Mouse (Mus musculus) bone marrow, adult 2 months (tissue): Measurements from ENCODE around the gene Clip2.

Experiments used
- CTCF ChIP-seq: fragments of 200-500 bp; IDR thresholded peaks from 2 replicates; pipeline ENCODE4 v1.5.1; 2011; ENCODE audit warnings: low read length, control low read depth; ENCODE audit not compliant: control insufficient read depth, insufficient read depth
- POLR2A ChIP-seq: fragments of 200-500 bp; IDR thresholded peaks from 2 replicates; pipeline ENCODE4 v1.6.1; 2011; ENCODE audit warnings: low read depth, mild to moderate bottlenecking, control low read depth, low read length, borderline replicate concordance; ENCODE audit not compliant: control insufficient read depth

GRCm38 (mm10) chr5:134575833-134576232 lies 23.6 kb upstream of the Clip2 start:
- TF ChIP-seq CTCF (no peak), POLR2A (no peak)
